Mouse (Mus musculus) layer of hippocampus, adult 9-10 months (tissue): ENCODE data around the gene Pacsin3.
A peak's percentile ranks its signal among the peaks of the same experiment; 100 is the strongest.

ENCODE experiments used
- DNase-seq: peaks from one replicate; pipeline ENCODE4 v3.0.0; 2022; ENCODE audit warnings: low spot score

Pacsin3 gene

GRCm38 (mm10) chr2:91259493-91259892 lies 3.7 kb downstream of the Pacsin3 start:
- DNase-seq, result no peak

DNA sequence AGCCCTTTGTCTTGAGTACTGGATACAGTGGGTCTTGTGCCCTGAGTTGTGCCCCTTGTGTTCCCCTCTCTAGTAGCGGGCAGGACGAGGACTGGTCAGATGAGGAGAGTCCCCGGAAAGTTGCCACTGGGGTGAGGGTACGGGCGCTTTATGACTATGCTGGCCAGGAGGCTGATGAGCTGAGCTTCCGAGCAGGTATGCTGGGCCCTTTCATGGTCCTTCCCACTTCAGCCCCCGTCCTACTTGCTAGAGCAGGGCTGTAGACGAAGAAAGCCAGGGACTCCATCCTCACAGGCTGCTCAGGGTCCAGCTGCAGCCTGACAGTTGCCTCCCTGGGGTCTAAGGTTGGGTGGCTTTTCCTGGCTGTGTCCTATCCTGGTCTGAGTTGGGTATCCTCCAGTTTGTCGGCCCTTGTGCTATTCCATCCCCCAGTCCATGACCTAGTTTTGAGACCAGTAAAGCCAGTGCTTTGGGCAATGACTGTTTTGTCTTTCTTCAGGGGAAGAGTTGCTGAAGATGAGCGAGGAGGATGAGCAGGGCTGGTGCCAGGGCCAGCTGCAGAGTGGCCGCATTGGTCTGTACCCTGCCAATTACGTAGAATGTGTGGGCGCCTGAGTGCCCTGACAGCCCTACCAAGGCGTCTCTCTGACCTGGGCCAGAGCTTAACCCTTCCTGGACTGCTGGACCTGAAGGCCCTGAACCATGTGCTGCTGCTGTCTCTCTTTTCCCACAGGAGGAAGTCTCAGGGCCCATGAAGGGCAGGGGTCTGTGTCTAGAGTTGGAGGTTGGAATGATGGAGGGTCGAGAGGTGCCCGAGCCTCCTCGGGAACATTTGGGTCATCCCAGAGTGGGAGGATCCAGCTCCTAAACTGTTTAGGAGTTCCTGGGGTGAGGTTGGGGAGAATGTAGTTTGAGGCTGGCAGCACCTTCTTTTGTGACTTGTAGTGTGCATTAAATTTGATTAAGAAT lies 8.2 kb downstream of the Pacsin3 start:
- no peak for DNase-seq

- peak; percentile 97 for DNase-seq
Observed at GRCm38 (mm10) chr2:91264711-91265681, 9.2 kb downstream of the Pacsin3 start, which contains the start of gene Arfgap2. Arfgap2 (plus strand) TSS chr2:91264974.

- DNase-seq, result no peak
Observed at GRCm38 (mm10) chr2:91268042-91268441, 12.3 kb downstream of the Pacsin3 start.

DNA sequence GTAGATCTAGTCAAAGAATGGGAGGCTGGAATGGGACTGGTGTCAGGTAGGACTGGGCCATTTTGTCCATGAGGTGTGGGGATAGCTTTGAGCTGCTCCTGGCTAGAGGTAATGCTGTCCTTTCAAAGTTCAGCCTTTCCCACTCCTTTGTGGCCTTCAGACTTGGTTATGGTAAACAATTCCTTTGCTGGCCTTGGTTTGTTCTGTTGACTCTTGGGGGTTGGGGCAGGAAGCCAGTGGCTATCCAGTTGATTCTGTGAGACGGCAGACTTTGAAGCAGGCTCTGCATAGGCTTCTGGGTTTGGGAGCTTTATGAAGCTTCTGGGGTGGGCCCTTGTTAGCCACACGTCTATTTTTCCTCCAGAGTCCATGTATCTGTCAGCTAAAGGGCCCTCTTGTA lies 13.0 kb downstream of the Pacsin3 start:
- DNase-seq, result no peak

DNA sequence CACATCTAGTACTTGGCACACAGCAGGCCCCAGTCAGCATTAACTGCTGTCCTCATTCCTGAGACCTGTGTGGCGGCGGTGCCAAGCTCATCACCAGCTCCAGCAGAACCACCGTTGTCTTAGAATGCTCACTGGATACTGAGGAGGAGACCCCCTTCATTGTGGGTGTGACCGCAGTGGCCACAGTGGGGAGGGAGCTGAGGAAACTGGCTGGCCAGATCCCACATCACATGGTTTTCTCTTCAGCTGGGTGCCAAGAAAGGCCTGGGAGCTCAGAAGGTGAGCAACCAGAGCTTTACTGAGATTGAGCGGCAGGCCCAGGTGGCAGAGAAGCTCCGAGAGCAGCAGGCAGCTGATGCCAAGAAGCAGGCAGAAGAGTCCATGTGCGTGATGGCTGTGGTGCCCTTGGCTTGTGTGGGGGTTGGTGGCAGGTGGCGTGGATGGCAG lies 14.0 kb downstream of the Pacsin3 start:
- DNase-seq, result no peak

DNA sequence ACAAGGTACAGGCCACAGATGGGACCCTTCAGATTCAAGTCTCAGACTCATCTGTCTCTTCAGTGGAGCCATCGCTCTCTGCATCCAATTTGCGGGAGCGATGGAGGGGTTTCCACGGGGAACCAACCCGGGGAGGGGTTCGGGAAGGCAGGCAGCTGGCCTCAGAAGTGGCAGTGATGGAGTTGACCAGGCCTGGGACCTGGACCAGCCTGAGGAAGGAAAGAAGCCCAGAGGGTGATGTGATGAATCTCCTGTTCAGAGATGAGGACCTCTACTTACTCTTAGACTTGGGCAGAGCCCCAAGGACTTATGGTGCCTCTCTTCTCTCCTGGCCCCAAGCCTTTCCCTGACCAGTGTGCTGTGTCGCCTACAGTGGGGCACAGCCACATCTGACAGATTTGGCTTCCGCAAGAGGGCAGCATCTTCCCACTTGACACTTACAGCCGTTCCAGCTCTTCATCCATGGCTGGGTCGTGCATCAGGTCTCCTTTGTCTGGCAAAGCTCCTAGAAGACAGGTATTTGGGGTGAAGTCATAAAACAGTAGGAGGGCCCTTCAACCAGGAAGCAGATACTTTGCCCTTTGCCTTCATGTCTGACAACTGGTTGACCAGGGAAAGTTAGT lies 23.1 kb downstream of the Pacsin3 start:
- DNase-seq, result no peak

- DNase-seq, result no peak
Observed at GRCm38 (mm10) chr2:91279372-91279755, 23.6 kb downstream of the Pacsin3 start.

DNA sequence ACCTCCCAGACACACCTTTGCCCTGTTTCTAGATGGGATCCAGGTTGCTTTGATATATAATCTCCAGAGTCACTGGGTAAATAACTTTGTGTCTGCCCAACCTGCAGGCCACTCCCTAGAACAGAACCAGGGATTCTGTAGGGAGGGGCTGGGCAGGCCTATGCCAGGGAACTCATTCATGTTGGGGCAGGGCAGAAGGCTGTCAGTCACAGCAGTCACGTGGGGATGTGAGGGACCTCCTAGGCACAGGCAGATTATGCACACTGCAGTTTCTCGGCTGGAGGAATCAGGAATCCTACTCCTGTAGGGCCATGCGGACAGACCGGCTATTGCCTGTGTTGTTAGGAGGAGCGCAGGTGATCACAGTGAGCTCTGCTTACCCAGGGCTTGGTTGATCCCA lies 25.6 kb downstream of the Pacsin3 start:
- no peak for DNase-seq

DNA sequence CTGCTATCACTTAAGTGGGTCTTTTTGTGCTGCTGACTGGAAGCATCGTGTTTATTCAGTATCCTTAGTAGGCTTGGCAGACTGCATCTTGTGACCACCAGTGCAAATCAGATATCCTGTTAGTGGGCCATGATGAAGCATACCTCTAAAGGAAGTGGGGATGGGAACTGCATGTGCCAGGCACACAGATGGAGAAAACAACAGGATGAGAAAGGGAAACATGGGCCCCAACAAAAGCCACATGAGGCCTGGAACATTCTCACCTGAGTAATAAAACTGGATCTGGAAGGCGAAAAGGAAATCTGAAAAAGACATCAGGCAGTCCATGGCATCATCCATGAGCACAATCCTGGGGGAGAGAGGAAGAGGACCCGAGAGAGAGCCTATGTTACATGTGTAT lies 28.2 kb downstream of the Pacsin3 start:
- no peak for DNase-seq

DNA sequence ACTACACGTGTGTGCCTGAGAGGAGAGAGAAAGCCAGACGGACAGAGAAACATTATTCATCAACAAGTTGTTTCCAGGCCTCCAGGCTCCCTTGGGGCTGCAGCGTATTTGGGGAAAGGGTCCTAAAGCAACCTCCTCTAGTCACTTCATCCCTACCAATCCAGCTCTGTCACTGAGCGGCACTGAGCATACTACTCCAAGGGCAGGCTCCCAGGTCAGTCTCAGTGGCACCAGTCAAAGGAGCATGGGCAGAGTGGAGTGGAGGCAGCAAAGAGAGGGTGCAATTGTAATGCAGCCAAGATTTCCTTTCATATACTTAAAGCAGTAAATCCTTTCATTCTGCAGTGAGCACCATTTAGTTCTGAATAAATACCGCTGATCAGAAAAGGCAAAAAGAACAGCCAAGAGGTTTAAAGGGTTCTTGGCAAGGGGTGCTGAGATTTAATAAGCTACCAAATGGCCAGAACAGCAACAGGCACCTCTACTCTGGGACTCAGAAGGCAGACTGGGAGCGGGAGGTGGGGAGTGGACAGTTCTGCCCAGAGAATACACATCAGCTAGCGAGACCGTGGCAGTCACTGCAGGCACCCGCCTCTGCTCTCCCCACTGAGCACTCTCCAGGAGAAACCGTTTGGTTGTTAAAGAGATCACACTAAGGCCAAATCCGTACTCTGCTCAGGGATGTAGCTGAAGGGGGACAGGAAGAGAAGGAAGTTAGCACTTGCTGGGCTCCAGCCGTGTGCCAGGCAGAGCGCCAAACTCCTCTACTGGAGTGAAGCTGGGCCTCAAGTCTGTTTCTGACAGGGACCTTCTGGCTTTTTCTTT lies 28.8 kb downstream of the Pacsin3 start:
- DNase-seq, result no peak

GRCm38 (mm10) chr2:91285885-91286505 lies 30.2 kb downstream of the Pacsin3 start:
- DNase-seq, result peak; percentile 54

DNA sequence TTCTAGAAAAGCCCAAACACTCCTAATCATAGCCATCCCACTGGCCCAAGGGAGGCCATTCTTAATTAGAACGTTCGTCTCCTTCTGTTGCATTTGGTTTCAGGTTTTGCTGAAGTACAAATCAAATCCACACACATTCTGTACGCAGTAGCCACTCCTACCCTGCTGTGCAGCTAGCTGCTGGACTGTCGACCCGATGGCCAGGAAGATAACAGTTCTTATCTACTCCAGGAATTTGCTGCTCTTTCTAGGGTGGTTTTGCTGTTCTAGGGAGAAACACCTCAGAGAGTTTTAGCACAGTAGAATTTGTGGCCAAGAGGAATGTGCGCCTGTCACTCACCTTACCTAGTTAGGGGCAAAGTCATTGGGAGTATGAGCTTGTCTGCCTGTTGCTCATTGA lies 31.8 kb downstream of the Pacsin3 start:
- no peak for DNase-seq

DNA sequence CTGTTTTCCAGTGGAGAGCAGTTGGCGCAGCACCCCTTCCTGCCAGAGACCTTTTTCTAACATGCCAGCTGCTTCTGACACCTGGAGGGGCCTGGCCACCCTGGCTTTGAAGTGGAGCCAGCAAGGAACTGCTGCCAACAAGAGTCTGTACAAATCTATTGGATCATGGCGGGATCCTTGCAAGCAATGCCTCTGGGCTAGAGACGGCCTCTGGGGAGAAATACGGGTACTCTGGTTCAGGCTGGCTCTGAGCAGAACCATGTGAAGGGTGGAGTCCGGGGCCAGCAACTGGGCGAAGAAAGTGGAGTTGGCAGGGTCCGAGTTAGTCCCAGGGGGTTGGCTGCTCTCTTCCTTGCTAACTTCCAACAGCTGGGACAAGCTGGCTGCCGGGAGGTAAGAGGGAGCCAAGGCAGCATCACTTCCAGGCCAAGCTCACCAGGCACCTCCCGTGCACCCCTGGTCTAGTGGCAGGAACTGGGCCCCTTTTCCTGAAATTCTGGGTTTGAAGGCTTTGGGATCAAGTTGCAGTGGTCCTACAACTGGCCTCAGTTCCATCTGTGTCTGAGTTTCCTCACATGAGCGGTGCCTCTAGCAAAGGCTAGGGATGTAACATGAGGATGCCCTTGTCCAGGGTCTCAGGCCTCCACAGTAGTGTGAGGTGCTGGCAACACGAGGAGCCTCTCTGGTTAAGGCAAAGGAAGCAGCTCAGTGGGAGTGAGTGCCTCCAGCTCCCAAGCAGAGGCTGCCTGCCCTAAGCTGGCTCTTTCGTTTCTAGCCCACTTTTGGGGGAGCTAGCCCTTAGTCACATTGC lies 35.6 kb downstream of the Pacsin3 start:
- no peak for DNase-seq

GRCm38 (mm10) chr2:91294226-91294625 lies 38.5 kb downstream of the Pacsin3 start:
- DNase-seq, result no peak

- DNase-seq, result no peak
Observed at GRCm38 (mm10) chr2:91295895-91296294, 40.1 kb downstream of the Pacsin3 start.

GRCm38 (mm10) chr2:91299156-91299555 lies 43.4 kb downstream of the Pacsin3 start:
- DNase-seq, result no peak

- DNase-seq, result no peak
Observed at GRCm38 (mm10) chr2:91300784-91301183, 45.0 kb downstream of the Pacsin3 start.

- DNase-seq, result no peak
Observed at GRCm38 (mm10) chr2:91301836-91302235, 46.1 kb downstream of the Pacsin3 start.

DNA sequence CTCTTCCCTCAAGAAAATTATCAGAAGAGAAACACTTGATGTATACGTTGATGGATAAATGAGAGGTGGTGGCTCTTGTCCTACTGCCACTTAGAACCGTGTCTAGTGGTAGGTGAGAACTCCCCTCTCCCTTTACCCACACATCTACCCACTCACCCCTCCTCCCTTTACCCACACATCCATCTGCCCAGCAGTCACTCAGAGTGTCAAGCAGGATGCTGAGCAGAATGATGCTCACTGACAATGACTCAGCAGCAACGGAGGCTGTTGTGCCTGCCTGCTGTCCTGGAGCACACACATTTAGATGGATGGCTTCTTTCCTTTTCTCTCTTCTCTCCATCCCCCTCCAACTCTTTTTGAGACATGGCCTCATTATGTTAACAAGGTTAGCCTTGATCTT lies 47.1 kb downstream of the Pacsin3 start:
- DNase-seq, result no peak
